Mouse (Mus musculus) cerebellum, adult 9-11 months (tissue): ENCODE measurements around the gene Amdhd1.

Experiments
- DNase-seq: peaks from one replicate; pipeline ENCODE4 v3.0.0; 2022

Gene Amdhd1

GRCm38 (mm10) chr10:93538818-93539217 is 1.0 kb downstream of the Amdhd1 start:
- DNase-seq = no peak

- DNase-seq = no peak
Measured at GRCm38 (mm10) chr10:93538287-93538686, 1.5 kb downstream of the Amdhd1 start.

DNA sequence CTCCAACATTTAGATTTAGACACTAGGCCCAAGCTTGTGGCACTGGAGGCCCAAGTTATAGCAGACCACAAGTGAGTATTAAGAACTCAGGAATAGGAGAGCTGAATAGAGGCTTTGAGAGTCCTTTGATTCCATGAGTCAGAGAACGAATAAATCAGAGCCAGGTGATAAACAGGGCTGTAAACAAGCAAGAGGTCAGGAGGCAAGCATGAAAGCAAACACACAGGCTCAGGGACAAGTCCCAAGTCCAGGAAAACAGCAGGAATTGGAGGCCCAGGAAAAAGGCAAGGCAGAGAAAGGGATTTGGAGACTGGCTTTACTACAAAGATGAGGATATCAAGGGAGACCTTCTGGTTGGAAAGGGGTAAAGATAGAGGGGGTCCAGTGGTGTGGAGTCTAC is 14.5 kb downstream of the Amdhd1 start:
- no peak for DNase-seq

DNA sequence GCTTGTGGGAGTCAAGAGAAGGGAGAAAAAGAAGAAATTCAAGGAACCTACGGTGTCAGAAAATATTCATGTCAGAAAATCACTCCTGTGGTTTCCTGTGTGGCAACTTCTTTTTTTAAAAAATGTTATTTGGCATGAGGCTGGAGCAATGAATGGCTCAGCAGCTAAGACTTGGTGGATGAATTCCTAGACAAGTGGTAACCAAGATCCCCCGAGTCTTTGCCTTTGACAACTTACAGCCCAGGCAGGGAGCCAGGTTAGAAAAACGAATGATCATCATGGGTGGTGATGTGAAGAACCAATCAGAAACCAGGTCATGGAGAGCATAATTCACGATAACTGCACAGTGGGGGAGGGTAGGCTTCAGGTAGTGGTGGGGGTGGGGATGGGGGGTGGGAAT is 18.8 kb downstream of the Amdhd1 start:
- no peak for DNase-seq

- DNase-seq = peak; percentile 80
Measured at GRCm38 (mm10) chr10:93519756-93520155, 20.1 kb downstream of the Amdhd1 start.

DNA sequence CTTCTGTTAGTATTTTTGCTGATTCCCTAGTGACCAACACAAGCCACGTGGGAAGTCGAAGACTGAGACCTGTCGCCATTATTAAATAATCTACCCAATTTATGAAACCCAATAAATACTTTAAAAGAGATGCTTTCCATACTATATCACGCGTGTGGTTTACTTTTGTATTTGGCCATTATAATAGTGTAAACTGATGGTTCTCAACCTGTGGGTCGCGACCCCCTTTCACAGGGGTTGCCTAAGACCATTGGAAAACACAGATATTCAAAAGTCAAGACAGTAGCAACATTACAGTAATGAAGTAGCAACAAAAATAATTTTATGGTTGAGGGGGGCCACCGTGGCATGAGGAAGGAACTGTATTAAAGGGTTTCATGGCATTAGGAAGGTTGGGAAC is 20.7 kb downstream of the Amdhd1 start:
- no peak for DNase-seq

DNA sequence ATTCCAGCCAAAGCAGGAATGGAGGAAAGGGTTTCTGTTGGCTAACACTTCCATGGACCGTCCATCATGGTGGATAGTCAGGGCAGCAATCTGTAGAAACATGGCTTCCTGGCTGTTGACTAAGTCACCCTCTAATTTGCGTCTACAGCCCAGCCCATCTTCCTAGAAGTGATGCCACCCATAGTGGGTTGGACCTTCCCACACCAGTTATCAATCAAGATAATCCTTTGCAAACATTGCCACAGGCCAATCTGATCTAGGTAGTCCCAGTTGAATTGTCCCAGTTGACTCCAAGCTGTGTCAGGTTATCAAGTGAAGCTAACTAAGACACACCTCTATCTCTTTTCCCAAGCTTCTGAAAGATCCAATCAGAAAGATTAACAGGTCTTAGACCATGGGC is 21.2 kb downstream of the Amdhd1 start:
- DNase-seq = no peak

DNA sequence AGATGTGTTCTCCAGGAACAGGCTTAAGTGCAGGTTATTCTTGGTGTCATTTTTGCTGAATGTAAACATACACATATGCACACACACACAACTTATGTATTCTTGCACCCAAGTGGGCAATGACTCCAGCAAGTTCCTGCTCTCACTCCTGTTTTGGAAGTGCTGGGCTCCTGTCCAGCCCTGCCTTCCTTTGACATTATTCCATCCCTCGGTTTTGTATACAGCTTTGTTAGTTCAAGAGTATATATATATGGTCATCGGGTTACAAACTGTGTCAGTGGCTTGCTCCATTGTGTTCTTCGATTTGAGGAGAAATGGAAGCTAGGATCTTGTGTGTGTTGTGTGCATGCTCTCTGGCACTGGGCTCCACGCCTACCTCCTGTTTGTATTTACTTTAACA is 21.6 kb downstream of the Amdhd1 start:
- no peak for DNase-seq

GRCm38 (mm10) chr10:93517754-93518153 is 22.1 kb downstream of the Amdhd1 start:
- DNase-seq = no peak

- DNase-seq = no peak
Measured at GRCm38 (mm10) chr10:93515927-93516326, 23.9 kb downstream of the Amdhd1 start.

GRCm38 (mm10) chr10:93515419-93515818 is 24.4 kb downstream of the Amdhd1 start:
- DNase-seq = no peak

GRCm38 (mm10) chr10:93509532-93510153 is 30.2 kb downstream of the Amdhd1 start:
- no peak for DNase-seq

GRCm38 (mm10) chr10:93508383-93508970 is 31.4 kb downstream of the Amdhd1 start:
- no peak for DNase-seq

GRCm38 (mm10) chr10:93501346-93501745 is 38.5 kb downstream of the Amdhd1 start:
- no peak for DNase-seq

DNA sequence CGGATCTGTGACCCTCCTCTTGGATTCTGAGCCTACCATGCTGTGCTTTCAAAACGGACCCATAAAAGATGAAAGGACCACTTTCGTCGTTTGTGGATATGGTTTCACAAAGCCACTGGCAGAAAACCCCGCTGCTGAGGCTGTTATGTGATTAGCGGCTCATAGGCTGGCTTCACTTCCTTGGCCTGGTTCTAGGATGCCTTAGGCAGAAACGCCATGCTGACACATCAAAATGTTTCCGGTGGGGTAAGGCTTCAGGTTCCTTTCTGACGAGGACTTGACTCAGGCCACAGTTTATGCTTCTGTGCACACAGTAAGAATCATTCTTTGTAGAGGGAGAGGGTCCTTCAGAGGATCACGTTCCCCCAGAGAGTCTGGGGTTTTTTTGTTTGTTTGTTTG is 39.0 kb downstream of the Amdhd1 start:
- DNase-seq = no peak

GRCm38 (mm10) chr10:93490451-93490850 is 49.4 kb downstream of the Amdhd1 start:
- no peak for DNase-seq

GRCm38 (mm10) chr10:93488828-93489226 is 51.0 kb downstream of the Amdhd1 start:
- DNase-seq = no peak

DNA sequence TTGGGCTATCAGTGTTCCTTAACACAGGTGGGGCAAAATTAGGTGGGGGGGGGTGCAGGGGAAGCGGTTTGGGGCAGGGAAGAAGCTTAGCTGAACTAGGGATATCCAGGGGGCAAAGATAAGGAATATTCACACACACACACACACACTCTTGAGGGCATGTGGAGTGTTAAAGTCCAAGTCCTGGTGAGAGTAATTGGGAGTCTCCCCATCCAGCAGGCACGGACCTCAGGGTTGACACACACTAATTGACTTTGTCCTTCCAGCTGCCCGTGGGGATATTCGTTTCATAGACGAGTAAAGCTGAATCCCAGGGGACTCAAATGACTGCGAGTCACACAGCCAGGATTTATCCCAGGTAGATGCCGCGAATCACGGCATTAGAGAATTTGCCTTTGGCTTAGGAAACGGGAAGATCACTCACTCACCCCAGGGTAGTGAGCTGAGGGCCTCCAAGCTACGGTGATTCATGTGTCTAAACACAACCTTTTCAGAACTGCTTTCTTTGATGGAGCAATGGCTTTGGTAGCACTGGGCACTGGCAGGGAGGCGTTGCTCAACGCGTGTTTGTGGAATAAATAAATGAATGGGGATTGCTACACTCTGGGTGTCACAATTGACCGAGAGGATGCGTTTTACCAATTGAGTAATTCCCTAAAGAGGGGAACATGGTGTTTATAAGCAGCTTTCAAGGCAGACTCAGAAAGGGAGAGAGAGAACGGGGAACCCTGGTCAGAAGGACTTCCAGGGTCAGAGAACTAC is 51.6 kb downstream of the Amdhd1 start, which contains the start of gene Hal:
TSS of gene Hal (plus strand) at position 703 of the 762 bp plus-strand sequence.
- DNase-seq = no peak

- peak; percentile 45 for DNase-seq
Measured at GRCm38 (mm10) chr10:93486622-93487021, 53.2 kb downstream of the Amdhd1 start.

GRCm38 (mm10) chr10:93485055-93485691 is 54.7 kb downstream of the Amdhd1 start:
- DNase-seq = peak; percentile 74

DNA sequence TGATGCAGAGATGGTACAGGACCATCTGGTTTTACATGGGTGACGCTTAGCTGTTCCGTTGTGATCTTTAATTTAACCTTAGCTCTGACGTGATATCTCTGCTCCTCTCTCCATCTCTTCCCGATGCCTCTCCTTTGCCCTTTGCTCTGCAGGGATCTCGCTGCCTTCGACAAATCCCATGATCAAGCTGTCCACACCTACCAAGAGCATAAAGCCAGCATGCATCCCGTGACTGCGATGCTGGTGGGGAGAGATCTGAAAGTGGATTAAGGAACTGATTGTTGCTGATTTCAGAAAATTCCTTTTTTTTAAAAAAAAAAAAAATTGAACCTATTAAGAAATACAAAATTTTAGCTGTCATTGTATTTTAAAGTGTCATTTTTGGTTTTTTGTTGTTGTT is 55.3 kb downstream of the Amdhd1 start:
- DNase-seq = no peak
